Mouse (Mus musculus): ENCODE measurements around the gene Aip. TPM values are rescaled to one million over a fixed set of nuclear protein-coding genes. Genes with fewer than 3 reads are reported as not detected.
A peak's percentile ranks its signal among the peaks of the same experiment; 100 is the strongest.

Gene Aip
- polyA plus RNA-seq, 1 experiment, result 53.5 TPM

GRCm38 (mm10) chr19:4103792-4104191 is 21.9 kb downstream of the Aip start:
- Histone ChIP-seq H3K4me3 (replicated peaks; ENCODE audit: control insufficient read depth, low read depth, low read length) (no peak overlapping the region), H3K4me1 (ENCODE audit: control insufficient read depth, insufficient read depth, low read length) (peaks cover 2% of the 10 kb centered on the region; the same call in 1 of the 2 replicates), H3K27ac (ENCODE audit: control insufficient read depth, insufficient read depth, low read depth, low read length, poor library complexity) (no peak overlapping the region)
- 72% methylated on average over 3 of the region's 3 CpGs for WGBS
- TF ChIP-seq CTCF (IDR thresholded peaks at IDR 0.05; ENCODE audit: control insufficient read depth, insufficient read depth, low read length) (no peak), POLR2A (IDR thresholded peaks at IDR 0.05; ENCODE audit: borderline replicate concordance, control insufficient read depth, low read depth, low read length) (no peak)

GRCm38 (mm10) chr19:4103294-4103693 is 22.4 kb downstream of the Aip start:
- H3K4me3 ChIP-seq (replicated peaks; ENCODE audit: control insufficient read depth, low read depth, low read length), result no peak overlapping the region
- H3K4me1 ChIP-seq (ENCODE audit: control insufficient read depth, insufficient read depth, low read length), result peaks cover 2% of the 10 kb centered on the region; the same call in 1 of the 2 replicates
- WGBS, result 96% methylated on average over 18 of the region's 18 CpGs
- no peak overlapping the region for H3K27ac ChIP-seq (ENCODE audit: control insufficient read depth, insufficient read depth, low read depth, low read length, poor library complexity)
- 0 out of 2 replicates have a peak, but pooled peaks have one; percentile 17 for TF ChIP-seq POLR2A (IDR thresholded peaks at IDR 0.05; ENCODE audit: borderline replicate concordance, control insufficient read depth, low read depth, low read length)
- TF ChIP-seq CTCF (IDR thresholded peaks at IDR 0.05; ENCODE audit: control insufficient read depth, insufficient read depth, low read length), result no peak

DNA sequence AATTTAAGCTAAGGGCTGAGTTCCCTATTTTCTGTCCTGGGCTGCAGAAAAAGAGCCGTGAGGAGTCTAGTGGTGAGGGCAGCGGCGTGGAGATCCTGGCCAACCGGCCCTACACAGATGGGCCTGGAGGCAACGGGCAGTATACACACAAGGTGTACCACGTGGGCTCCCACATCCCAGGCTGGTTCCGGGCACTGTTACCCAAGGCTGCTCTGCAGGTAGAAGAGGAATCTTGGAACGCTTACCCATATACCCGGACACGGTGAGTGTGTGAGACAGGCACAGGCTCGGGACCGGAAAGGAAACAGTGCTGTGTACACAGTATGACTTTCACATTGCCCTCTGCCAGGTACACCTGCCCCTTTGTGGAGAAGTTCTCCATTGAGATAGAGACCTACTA is 23.0 kb downstream of the Aip start:
- TF ChIP-seq POLR2A (IDR thresholded peaks at IDR 0.05; ENCODE audit: borderline replicate concordance, control insufficient read depth, low read depth, low read length), result no peak
- no peak overlapping the region for H3K4me3 ChIP-seq (replicated peaks; ENCODE audit: control insufficient read depth, low read depth, low read length)
- H3K27ac ChIP-seq (ENCODE audit: control insufficient read depth, insufficient read depth, low read depth, low read length, poor library complexity), result no peak overlapping the region
- H3K4me1 ChIP-seq (ENCODE audit: control insufficient read depth, insufficient read depth, low read length), result peaks cover 2% of the 10 kb centered on the region; the same call in 1 of the 2 replicates
- WGBS, result 91% methylated on average over 12 of the region's 12 CpGs

DNA sequence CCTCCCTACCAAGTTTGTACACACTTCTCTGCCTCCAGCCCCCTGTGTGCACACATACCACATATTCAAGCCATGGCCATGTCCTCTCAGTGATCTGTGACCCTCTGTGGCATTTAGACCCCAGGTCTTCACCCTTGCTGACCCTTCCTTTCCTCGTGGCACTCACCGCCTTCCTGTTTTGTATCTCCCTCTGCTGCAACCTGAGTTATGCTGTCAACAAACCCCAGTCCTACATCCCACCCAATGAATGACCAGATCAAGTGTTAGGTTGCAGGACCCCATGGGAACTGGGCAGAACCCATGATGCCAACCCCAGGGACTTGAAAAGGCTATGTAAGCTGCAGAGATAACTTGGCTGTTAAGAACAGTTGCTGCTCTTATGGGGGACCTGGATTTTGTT is 23.6 kb downstream of the Aip start:
- TF ChIP-seq POLR2A (IDR thresholded peaks at IDR 0.05; ENCODE audit: borderline replicate concordance, control insufficient read depth, low read depth, low read length) (no peak), CTCF (IDR thresholded peaks at IDR 0.05; ENCODE audit: control insufficient read depth, insufficient read depth, low read length) (no peak)
- H3K4me1 ChIP-seq (ENCODE audit: control insufficient read depth, insufficient read depth, low read length), result peaks cover 2% of the 10 kb centered on the region; the same call in 1 of the 2 replicates
- H3K4me3 ChIP-seq (replicated peaks; ENCODE audit: control insufficient read depth, low read depth, low read length), result no peak overlapping the region
- H3K27ac ChIP-seq (ENCODE audit: control insufficient read depth, insufficient read depth, low read depth, low read length, poor library complexity), result no peak overlapping the region
- WGBS, result 86% methylated on average over 2 of the region's 2 CpGs

DNA sequence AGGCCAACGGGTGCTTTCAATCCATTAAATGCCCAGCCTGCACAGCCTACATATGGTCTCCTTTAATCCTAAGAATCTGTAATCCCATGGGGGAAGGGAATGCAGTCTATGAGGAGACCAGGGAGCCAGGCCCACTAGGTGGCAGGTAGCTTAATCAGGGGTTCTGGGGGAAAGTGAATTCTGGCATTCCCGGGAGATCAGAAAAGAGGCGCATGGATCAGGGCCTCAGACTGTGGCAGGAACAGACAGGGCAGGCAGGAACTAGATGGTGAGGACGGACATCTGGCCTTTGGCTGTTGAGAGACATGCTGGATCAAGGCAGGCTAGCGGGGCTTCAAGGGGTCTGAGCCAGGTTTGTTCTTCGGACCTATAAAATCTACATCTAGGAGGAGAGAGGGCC is 24.2 kb downstream of the Aip start:
- Histone ChIP-seq H3K4me3 (replicated peaks; ENCODE audit: control insufficient read depth, low read depth, low read length) (no peak overlapping the region), H3K27ac (ENCODE audit: control insufficient read depth, insufficient read depth, low read depth, low read length, poor library complexity) (no peak overlapping the region), H3K4me1 (ENCODE audit: control insufficient read depth, insufficient read depth, low read length) (peaks cover 3% of the 10 kb centered on the region; the same call in 1 of the 2 replicates)
- TF ChIP-seq POLR2A (IDR thresholded peaks at IDR 0.05; ENCODE audit: borderline replicate concordance, control insufficient read depth, low read depth, low read length) (no peak), CTCF (IDR thresholded peaks at IDR 0.05; ENCODE audit: control insufficient read depth, insufficient read depth, low read length) (no peak)
- 91% methylated on average over 6 of the region's 6 CpGs for WGBS

DNA sequence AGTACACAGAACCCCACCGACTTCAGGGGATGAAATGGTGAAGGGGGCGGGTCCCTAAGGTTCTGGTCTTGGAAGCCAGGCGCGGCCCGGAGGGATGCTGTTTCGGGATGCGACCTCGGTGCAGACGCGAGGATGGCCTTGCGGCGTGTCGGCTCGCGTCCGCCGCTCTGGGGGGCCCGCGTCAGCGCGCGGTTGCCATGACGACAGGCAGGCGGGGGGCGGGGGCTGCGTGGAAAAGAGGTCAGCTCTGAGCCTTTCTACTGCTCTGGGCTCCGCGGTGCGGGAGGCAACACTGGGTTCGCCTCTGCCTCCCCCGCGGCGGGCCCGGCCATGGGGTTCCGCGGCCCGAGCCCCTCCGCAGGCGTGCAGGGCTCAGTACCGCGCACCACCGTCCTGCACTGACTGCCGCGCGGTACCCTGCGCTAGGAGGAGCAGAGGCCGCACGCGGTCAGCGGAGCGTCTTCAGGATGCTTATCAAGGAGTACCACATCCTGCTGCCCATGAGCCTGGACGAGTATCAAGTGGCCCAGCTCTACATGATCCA is 24.9 kb downstream of the Aip start:
- WGBS, result 2% methylated on average over 52 of the region's 52 CpGs
- Histone ChIP-seq H3K4me3 (replicated peaks; ENCODE audit: control insufficient read depth, low read depth, low read length) (peak overlapping the region; percentile 73), H3K4me1 (ENCODE audit: control insufficient read depth, insufficient read depth, low read length) (peaks cover 3% of the 10 kb centered on the region; the same call in 1 of the 2 replicates), H3K27ac (ENCODE audit: control insufficient read depth, insufficient read depth, low read depth, low read length, poor library complexity) (0 out of 2 replicates have a peak overlapping the region, but pooled peaks have one; percentile 19)
- TF ChIP-seq CTCF (IDR thresholded peaks at IDR 0.05; ENCODE audit: control insufficient read depth, insufficient read depth, low read length) (no peak), POLR2A (IDR thresholded peaks at IDR 0.05; ENCODE audit: borderline replicate concordance, control insufficient read depth, low read depth, low read length) (peak; percentile 25; the same call in 1 of the 2 replicates)

DNA sequence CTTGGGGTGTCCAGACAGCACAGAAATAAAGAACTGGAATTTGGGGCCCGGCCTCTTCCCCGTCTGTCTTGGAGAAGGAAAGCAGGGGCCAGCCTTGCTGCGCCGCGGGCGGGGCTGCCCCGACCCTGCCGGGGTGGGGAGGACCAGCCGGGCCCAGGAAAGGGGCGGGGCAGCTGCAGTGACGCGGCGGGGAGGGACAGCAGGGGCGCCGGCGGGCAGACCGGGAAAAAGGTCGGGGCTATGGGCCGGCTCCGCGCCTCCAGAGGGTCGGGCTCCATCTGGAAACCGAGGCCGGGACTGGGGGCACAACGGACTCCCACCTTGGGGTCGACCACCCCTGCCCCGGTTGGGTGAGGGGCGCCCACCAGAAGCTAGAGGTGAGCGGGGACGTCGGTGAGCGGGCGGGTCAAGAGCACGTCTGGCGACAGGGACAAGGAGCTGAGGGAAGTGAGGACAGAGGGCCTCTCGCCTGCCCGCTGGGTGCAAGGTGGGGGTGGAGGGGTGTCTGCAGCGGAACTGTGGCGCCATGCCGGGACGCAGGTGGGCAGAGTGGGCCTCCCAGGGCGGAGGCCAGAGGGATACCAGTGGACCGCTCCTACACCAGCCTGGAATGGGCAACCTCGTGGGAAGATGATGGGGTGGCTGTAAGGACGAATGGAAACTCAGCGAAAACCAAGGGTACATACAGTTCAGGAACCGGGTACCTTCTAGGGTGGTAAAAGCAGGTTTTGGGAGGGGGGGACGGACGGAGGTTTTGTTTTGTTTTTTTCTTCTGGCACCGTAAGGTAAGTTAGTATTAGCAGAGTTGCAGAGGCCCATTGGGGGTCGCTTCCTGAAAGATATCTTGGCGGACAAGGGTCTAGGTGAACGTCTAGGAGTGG is 25.6 kb downstream of the Aip start, which contains the start of gene Pitpnm1:
Gene Pitpnm1 (plus strand): TSS at position 162 of the 881 bp plus-strand sequence.
- Histone ChIP-seq H3K4me3 (replicated peaks; ENCODE audit: control insufficient read depth, low read depth, low read length) (peak within 1 kb of the TSS; percentile 73), H3K4me1 (ENCODE audit: control insufficient read depth, insufficient read depth, low read length) (peaks cover 3% of the 10 kb centered on the region; the same call in 1 of the 2 replicates), H3K27ac (ENCODE audit: control insufficient read depth, insufficient read depth, low read depth, low read length, poor library complexity) (peak within 1 kb of the TSS; percentile 97)
- TF ChIP-seq CTCF (IDR thresholded peaks at IDR 0.05; ENCODE audit: control insufficient read depth, insufficient read depth, low read length), result no peak
- peak; percentile 48; the same call in 1 of the 2 replicates for TF ChIP-seq POLR2A (IDR thresholded peaks at IDR 0.05; ENCODE audit: borderline replicate concordance, control insufficient read depth, low read depth, low read length)
- WGBS, result under 1% methylated on average over 53 of the region's 53 CpGs

DNA sequence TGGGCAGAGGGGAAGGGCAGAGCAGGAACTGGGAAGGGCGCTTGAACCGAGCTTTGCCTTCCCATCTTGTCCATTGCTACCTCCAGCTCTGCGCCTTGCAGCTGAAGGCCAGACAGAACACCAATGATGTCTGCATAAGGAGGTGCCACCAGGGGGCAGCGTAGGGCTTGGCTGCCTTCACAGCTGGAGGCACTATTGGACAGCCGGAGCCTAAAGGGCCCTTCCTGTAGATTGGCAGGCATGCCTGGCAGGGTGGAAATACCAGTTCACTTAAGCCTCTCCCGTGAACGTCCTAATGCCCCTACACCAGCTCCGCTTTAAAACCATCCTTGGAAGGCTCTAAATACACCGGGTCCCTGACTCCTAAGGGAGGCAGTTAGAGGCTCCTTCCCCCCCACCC is 26.6 kb downstream of the Aip start:
- Histone ChIP-seq H3K4me1 (ENCODE audit: control insufficient read depth, insufficient read depth, low read length) (peaks cover 3% of the 10 kb centered on the region; the same call in 1 of the 2 replicates), H3K4me3 (replicated peaks; ENCODE audit: control insufficient read depth, low read depth, low read length) (peak overlapping the region; percentile 31), H3K27ac (ENCODE audit: control insufficient read depth, insufficient read depth, low read depth, low read length, poor library complexity) (peak overlapping the region; percentile 97)
- TF ChIP-seq CTCF (IDR thresholded peaks at IDR 0.05; ENCODE audit: control insufficient read depth, insufficient read depth, low read length) (peak; percentile 99), POLR2A (IDR thresholded peaks at IDR 0.05; ENCODE audit: borderline replicate concordance, control insufficient read depth, low read depth, low read length) (no peak)
- WGBS, result 2% methylated on average over 9 of the region's 9 CpGs
